ENCODE assay signal across 8 mouse cellular contexts in genomic region chr1:184734067-184734830, GRCm38 (mm10). TPM values are rescaled to one million over a fixed set of nuclear protein-coding genes. Genes with fewer than 3 reads are reported as not detected.
A peak's percentile ranks its signal among the peaks of the same experiment; 100 is the strongest.
DNase-seq lines count a peak whose midpoint lies in the region; ATAC-seq and TF ChIP-seq lines count a peak whose summit lies in the region.

No protein-coding gene starts in this region.

- no peak for TF ChIP-seq CTCF in kidney, postnatal 0 days (IDR thresholded peaks at IDR 0.05; ENCODE audit: low read depth)

- peak; percentile 64 for DNase-seq in midbrain, embryonic 10.5 days (ENCODE audit: low spot score)
- peak; percentile 12 for DNase-seq in embryonic facial prominence, embryonic 14.5 days (ENCODE audit: low spot score)
- no peak for DNase-seq in kidney, postnatal 0 days (ENCODE audit: low spot score)
- DNase-seq in ovary, postnatal 10 days (ENCODE audit: low spot score): no peak
- DNase-seq in ovary, postnatal 36 days (ENCODE audit: low spot score): no peak

- no peak overlapping the region for H3K27ac ChIP-seq in midbrain, embryonic 10.5 days (replicated peaks)
- no peak overlapping the region for H3K27ac ChIP-seq in midbrain, embryonic 13.5 days
- H3K27ac ChIP-seq in embryonic facial prominence, embryonic 14.5 days (replicated peaks; ENCODE audit: low read depth, low read length): no peak overlapping the region
- no peak overlapping the region for H3K27ac ChIP-seq in kidney, postnatal 0 days

- H3K4me1 ChIP-seq in midbrain, embryonic 10.5 days: peaks cover 23% of the 10 kb centered on the region
- peaks cover 20% of the 10 kb centered on the region for H3K4me1 ChIP-seq in midbrain, embryonic 13.5 days (replicated peaks)
- peaks cover 13% of the 10 kb centered on the region; the same call in 1 of the 2 replicates for H3K4me1 ChIP-seq in embryonic facial prominence, embryonic 14.5 days (ENCODE audit: control insufficient read depth, insufficient read depth, low read length)
- H3K4me1 ChIP-seq in kidney, postnatal 0 days (replicated peaks; ENCODE audit: insufficient read depth, low read length): peaks cover 11% of the 10 kb centered on the region; the same call in 1 of the 2 replicates

- peak overlapping the region; percentile 20; the same call in 1 of the 2 replicates for H3K4me3 ChIP-seq in midbrain, embryonic 10.5 days
- H3K4me3 ChIP-seq in midbrain, embryonic 13.5 days (replicated peaks): no peak overlapping the region
- H3K4me3 ChIP-seq in embryonic facial prominence, embryonic 14.5 days (ENCODE audit: low read depth, low read length): peak overlapping the region; percentile 60
- 0 out of 2 replicates have a peak overlapping the region, but pooled peaks have one; percentile 9 for H3K4me3 ChIP-seq in kidney, postnatal 0 days (replicated peaks; ENCODE audit: low read depth, low read length)

- H3K4me2 ChIP-seq in midbrain, embryonic 13.5 days (replicated peaks): no peak overlapping the region
- peak overlapping the region; percentile 93; the same call in 1 of the 2 replicates for H3K4me2 ChIP-seq in embryonic facial prominence, embryonic 14.5 days (ENCODE audit: low read depth, low read length)
- H3K4me2 ChIP-seq in kidney, postnatal 0 days (ENCODE audit: low read length): peak overlapping the region; percentile 80

- no peak overlapping the region for H3K9ac ChIP-seq in midbrain, embryonic 13.5 days (replicated peaks)
- H3K9ac ChIP-seq in embryonic facial prominence, embryonic 14.5 days (ENCODE audit: low read depth, low read length): 0 out of 2 replicates have a peak overlapping the region, but pooled peaks have one; percentile 16
- H3K9ac ChIP-seq in kidney, postnatal 0 days (ENCODE audit: low read depth, low read length): no peak overlapping the region

- under 1% methylated on average over 27 of the region's 27 CpGs for WGBS in midbrain, embryonic 10.5 days
- under 1% methylated on average over 27 of the region's 27 CpGs for WGBS in midbrain, embryonic 13.5 days
- 2% methylated on average over 27 of the region's 27 CpGs for WGBS in embryonic facial prominence, embryonic 14.5 days
- WGBS in kidney, postnatal 0 days: 2% methylated on average over 27 of the region's 27 CpGs

- peaks cover 98% of the 10 kb centered on the region for H3K27me3 ChIP-seq in midbrain, embryonic 10.5 days (ENCODE audit: low read depth, poor library complexity, severe bottlenecking)
- peaks cover 95% of the 10 kb centered on the region for H3K27me3 ChIP-seq in midbrain, embryonic 13.5 days
- H3K27me3 ChIP-seq in embryonic facial prominence, embryonic 14.5 days (replicated peaks; ENCODE audit: control insufficient read depth, insufficient read depth, low read length): peaks cover 83% of the 10 kb centered on the region
- H3K27me3 ChIP-seq in kidney, postnatal 0 days (ENCODE audit: insufficient read depth, low read length): peaks cover 70% of the 10 kb centered on the region

- no peaks in the 10 kb centered on the region for H3K9me3 ChIP-seq in midbrain, embryonic 10.5 days (replicated peaks)
- H3K9me3 ChIP-seq in midbrain, embryonic 13.5 days: no peaks in the 10 kb centered on the region; the same call in 1 of the 2 replicates
- no peaks in the 10 kb centered on the region for H3K9me3 ChIP-seq in embryonic facial prominence, embryonic 14.5 days (ENCODE audit: control insufficient read depth, low read length)
- H3K9me3 ChIP-seq in kidney, postnatal 0 days (replicated peaks; ENCODE audit: low read length): no peaks in the 10 kb centered on the region

- H3K36me3 ChIP-seq in midbrain, embryonic 10.5 days: no peaks in the 10 kb centered on the region
- no peaks in the 10 kb centered on the region for H3K36me3 ChIP-seq in midbrain, embryonic 13.5 days
- H3K36me3 ChIP-seq in embryonic facial prominence, embryonic 14.5 days (ENCODE audit: control insufficient read depth, insufficient read depth, low read length): no peaks in the 10 kb centered on the region
- H3K36me3 ChIP-seq in kidney, postnatal 0 days (ENCODE audit: insufficient read depth, low read length): no peaks in the 10 kb centered on the region

- no peak for ATAC-seq in midbrain, embryonic 13.5 days
- ATAC-seq in embryonic facial prominence, embryonic 14.5 days (ENCODE audit: low read depth): no peak
- no peak for ATAC-seq in kidney, postnatal 0 days (replicated peaks; ENCODE audit: low FRiP score, low read depth)
- ATAC-seq in megakaryocyte, adult 5-6 weeks (ENCODE audit: poor library complexity, severe bottlenecking): peak; percentile 4
- ATAC-seq in erythroblast, adult 5-6 weeks (replicated peaks; ENCODE audit: low FRiP score, poor library complexity, severe bottlenecking): no peak

RNA-seq across cellular contexts. Expression of gene Hlx, which starts 1.8 kb away (rescaled TPM):
- polyA plus RNA-seq in midbrain, embryonic 10.5 days (2016; fragmentation: Nextera tagmentation; extraction: Ambion mirVana): 2.5 and 4.8 TPM in 2 replicates
- polyA plus RNA-seq in midbrain, embryonic 13.5 days (2015; fragmentation: Nextera tagmentation; extraction: Ambion mirVana): 1.1 and 1.4 TPM in 2 replicates
- polyA plus RNA-seq in embryonic facial prominence, embryonic 14.5 days (2014; fragmentation: Nextera tagmentation; extraction: Ambion mirVana): 13.7 and 14.4 TPM in 2 replicates
- 12.1 and 12.7 TPM in 2 replicates for polyA plus RNA-seq in kidney, postnatal 0 days (2015; fragmentation: Nextera tagmentation; extraction: Ambion mirVana)
- total RNA-seq in megakaryocyte, adult 5-6 weeks (2015): 29.3 and 39.3 TPM in 2 replicates
- 23.3 and 27.1 TPM in 2 replicates for total RNA-seq in megakaryocyte, adult 5-6 weeks (2017)
- total RNA-seq in erythroblast, adult 5-6 weeks (2015; ENCODE audit: low replicate concordance): 1.7 and 6.9 TPM in 2 replicates
- total RNA-seq in erythroblast, adult 5-6 weeks (2017; ENCODE audit: low replicate concordance): 1.8 and 7.8 TPM in 2 replicates

Comparison
In these comparisons a context has a peak if more than half of its experiments do, and no peak if none do; other contexts are left out.
1. DNase-seq: peak in midbrain, embryonic 10.5 days (single experiment) and embryonic facial prominence, embryonic 14.5 days (single experiment); none in kidney, postnatal 0 days (single experiment), ovary, postnatal 10 days (single experiment) and ovary, postnatal 36 days (single experiment).